Mouse (Mus musculus): ENCODE measurements around the gene Hist1h2ae.
A peak's percentile ranks its signal among the peaks of the same experiment; 100 is the strongest.
"Not testable (repeated sequence)": the region's sequence is repeated elsewhere in the genome, so short reads cannot be mapped to it uniquely, and the experiment has no call there.

Hist1h2ae gene

DNA sequence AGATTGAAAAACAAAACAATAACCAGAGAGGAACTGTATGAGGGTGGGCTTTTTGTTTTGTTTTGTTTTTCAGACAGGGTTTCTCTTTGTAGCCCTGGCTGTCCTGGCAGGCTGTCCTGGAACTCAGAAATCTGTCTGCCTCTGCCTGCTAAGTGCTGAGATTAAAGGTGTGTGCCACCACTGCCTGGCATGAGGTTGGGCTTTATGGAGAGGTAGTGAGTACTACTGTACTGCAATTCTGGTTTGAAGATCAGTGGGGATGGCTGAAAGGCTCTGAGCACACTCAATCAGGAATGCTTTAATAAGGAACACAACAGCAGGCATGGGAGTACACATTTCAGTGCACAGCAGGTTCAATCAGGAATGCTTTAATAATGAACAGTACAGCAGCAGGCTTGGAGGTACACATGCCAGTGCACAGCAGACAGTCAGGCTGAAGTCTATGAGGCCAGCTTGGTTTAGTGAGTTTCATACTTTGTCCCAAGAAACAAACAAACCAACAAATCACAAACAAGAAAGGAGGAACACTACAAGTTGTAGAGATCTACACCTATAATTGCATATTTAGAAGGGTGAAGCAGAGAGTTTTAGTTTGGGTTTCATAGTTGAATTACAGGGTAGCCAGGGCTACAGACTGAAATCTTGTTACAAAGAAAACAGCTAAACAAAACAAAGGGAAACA is 12.5 kb upstream of the Hist1h2ae start:
- DNase-seq (ENCODE audit: low read depth, low spot score): no peak

DNA sequence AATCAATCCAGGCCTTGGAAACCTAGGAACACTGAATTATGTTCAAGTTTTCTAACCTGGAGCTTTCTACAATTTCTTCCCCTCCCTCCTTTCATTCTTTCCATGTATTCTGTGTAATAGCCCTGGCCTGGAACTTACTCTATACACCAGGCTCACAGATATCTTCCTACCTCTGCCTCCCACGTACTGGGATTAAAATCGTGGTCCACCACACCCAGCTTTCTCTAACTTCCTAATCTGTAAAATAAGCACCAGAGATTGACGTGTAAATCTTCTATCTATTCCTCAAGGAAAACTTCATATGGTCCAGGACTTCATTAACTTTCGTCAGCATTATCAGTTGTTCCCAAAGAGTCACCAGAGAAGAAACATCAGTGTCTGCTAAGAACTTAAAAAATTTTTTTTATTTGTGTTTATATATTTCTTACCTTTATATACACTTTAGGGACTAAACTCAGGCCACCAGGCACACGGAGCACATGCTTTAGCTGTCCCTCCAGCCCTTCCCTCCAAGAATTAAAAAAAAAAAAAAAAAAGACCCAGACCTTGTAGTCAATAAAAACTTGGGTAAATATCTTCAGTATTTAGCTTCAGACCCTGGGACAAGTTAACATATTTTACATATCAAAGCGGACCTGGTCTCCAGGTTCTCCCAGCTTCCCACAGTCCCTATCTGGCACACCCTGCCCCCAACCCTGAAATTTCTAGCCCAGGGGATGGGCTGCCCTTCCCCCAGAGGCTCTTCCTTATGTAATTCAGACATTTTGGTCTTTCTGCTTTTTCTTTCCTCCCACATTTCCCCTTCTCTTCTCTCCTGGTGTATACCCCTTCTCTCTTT is 11.4 kb upstream of the Hist1h2ae start:
- DNase-seq (ENCODE audit: low read depth, low spot score): no peak

DNA sequence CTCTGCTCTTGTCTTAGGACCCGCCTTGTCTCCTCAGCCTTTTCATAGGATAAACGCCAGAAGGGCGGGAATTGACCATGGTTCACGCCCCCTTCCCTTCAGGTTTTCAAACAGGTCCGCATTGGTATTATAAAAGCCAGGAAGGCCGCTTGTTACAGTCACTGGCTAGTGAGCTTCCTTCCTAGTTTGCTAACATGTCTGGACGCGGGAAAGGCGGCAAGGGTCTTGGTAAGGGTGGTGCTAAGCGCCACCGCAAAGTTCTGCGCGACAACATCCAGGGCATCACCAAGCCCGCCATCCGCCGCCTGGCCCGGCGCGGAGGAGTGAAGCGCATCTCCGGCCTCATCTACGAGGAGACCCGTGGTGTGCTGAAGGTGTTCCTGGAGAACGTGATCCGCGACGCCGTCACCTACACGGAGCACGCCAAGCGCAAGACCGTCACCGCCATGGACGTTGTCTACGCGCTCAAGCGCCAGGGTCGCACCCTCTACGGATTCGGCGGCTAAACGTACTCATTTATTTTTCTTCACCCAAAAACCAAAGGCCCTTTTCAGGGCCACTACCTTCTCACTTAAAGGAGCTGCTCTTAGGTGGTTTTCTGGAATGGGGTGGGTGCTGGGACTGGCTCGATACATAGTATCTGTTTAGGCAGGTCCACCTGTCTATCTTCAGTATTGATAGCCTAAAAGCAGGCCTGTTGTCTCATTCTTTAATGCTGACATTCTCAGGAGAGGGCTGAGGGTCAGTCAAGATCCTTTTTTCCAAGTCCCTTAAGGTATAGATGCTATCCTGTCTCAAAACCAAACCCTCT is 10.6 kb upstream of the Hist1h2ae start, which contains the start of gene Hist1h4d:
TSS of gene Hist1h4d (plus strand) at position 191 of the 811 bp plus-strand sequence.
- DNase-seq (ENCODE audit: low read depth, low spot score): peak; percentile 93

DNA sequence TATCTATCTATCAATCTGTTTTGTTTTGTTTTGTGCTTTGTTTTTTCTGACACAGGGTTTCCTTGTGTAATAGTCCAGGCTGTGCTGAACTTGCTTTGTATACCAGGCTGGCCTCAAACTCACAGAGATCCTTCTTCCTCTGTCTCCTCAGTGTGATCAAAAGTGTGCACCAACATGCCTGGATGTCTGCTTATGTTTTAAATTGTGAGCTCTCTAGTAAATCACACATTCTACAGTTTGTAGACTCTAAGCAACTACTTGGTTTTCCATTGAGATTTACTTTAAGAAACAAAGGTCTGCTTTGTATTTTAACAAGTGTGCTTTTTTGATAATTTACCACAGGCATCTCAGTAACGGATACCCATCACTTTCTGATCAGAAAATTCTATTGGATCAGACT is 6.8 kb upstream of the Hist1h2ae start:
- no peak for DNase-seq (ENCODE audit: low read depth, low spot score)

DNA sequence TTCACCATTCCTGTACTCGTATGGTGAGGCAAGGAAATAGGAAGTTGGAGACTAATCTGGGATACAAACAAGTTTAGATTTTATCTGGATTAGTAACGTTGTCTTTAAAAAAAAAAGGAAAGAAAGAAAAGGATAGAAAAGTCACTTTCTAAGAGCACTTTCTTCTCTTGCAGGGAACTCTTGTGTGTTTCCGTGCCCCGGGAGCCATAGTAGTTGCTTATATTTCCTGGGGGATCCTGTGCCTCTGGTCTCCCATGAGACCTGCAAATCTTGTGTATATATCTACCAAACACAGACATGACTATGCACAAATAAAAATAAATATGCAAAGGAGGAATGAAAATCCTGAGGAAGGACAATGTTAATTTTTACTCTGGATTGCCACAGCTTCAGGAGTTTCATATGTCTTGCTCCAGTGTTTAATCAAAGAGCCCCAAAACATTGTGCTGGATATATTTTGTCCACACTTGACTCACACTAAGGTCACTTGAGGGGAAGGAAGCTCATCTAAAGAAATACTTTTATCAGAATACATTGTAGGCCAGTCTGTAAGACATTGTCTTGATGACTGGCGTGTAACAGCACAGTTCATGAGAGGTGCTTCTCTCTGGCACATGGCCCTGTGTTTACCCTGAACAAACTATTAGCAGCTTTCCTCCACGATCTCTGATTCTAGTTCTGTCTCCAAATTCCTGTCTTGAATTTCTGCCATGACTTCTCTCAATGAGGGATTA is 6.1 kb upstream of the Hist1h2ae start:
- DNase-seq (ENCODE audit: low read depth, low spot score): no peak

DNA sequence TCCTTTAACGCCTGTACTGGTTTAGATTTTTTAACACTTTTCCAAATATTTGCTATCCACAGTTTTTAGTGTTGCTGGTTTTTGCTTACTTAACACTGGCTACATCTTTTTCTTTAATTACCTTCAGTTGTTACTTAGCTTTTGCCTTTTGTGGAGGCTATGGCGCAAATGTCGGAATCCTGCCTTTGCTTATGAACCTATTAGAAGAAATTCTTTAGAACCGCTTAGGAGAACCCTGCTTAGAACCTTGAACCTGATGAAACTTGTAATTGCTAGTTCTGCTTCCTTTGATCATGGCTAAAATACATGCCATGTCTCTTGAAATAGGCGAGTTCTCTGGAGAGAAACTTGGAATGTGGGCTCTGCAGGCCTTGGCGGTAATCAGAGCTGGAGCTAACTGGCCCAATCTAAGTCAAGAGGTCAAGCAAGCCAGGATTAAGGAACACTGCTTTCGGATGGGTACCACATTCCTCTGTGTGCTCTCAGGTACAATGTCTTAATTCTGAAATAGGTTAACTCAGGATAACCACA is 5.4 kb upstream of the Hist1h2ae start:
- DNase-seq (ENCODE audit: low read depth, low spot score): no peak

DNA sequence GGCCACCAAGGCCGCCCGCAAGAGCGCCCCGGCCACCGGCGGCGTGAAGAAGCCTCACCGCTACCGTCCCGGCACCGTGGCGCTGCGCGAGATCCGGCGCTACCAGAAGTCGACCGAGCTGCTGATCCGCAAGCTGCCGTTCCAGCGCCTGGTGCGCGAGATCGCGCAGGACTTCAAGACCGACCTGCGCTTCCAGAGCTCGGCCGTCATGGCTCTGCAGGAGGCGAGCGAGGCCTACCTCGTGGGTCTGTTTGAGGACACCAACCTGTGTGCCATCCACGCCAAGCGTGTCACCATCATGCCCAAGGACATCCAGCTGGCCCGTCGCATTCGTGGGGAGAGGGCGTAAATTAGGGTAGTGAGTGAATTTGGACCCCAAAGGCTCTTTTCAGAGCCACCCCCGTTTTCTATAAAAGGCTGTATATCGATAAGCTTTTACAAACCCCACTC is 4.9 kb upstream of the Hist1h2ae start:
- DNase-seq (ENCODE audit: low read depth, low spot score): not testable (repeated sequence)

DNA sequence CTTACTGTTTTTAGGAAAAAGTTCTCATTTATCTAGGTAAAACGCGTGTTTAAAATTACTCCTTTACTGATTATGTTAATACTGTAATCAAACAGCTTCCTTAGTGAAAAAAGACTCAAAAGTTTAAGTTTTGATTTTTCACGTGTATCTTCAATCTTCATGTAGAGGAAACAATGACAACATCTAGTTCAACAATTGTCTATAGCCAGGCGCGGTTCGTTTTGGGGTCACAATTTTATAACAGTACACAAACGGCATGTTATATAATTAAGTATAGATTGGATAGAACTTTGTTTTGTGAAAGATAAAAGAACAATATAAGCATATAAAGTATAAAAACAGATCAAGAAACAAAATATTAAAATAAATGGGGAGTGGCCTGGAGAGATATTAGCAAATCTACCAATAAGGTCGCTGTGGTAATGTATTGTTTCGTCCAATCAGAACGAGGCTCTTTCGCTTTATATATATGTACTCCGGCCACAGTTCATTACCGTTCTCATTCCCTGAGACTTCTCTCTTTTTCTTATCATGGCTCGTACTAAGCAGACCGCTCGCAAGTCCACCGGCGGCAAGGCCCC is 4.3 kb upstream of the Hist1h2ae start, which contains the start of gene Hist1h3d:
TSS of gene Hist1h3d (plus strand) at position 493 of the 581 bp plus-strand sequence.
- peak; percentile 74 for DNase-seq (ENCODE audit: low read depth, low spot score)

DNA sequence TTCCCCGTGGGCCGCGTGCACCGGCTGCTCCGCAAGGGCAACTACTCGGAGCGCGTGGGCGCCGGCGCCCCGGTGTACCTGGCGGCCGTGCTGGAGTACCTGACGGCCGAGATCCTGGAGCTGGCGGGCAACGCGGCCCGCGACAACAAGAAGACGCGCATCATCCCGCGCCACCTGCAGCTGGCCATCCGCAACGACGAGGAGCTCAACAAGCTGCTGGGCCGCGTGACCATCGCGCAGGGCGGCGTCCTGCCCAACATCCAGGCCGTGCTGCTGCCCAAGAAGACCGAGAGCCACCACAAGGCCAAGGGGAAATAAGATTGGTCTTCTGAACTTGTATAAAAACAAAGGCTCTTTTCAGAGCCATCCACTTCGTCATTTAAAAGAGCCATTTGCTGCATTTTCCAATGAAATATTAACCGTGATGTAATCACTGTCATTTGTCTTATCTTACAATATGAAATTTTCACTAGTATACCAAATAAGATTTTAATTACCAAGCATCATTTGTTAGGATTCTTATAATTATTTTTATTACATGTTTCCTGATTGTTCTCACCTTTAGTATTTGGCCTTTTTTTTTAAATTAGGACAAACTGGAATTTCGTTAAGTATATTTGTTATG is 3.6 kb upstream of the Hist1h2ae start:
- DNase-seq (ENCODE audit: low read depth, low spot score): not testable (repeated sequence)

DNA sequence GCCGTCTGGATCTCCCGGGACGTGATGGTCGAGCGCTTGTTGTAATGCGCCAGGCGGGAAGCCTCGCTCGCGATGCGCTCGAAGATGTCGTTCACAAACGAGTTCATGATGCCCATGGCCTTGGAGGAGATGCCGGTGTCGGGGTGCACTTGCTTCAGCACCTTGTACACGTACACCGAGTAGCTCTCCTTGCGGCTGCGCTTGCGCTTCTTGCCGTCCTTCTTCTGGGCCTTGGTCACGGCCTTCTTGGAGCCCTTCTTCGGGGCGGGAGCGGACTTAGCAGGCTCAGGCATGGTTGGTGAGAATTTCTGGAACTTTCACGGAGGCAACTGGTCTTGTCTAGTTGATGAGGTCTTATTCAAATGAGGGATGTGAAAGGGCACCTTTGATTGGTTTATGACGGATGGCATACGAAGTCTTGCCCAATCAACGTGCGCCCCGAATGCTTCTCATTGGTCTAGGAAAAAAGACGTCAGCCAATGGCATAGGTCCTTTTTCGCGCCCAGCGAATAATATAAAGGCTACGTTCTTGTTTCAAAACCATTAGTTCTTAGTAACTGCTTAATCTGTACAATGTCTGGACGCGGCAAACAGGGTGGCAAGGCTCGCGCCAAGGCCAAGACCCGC is 3.0 kb upstream of the Hist1h2ae start, which contains the start of the genes Hist1h2bf and Hist1h2ad:
TSS of gene Hist1h2bf (minus strand) at position 299 of the 627 bp plus-strand sequence.
TSS of gene Hist1h2ad (plus strand) at position 484 of the 627 bp plus-strand sequence.
- DNase-seq (ENCODE audit: low read depth, low spot score): peak; percentile 95

DNA sequence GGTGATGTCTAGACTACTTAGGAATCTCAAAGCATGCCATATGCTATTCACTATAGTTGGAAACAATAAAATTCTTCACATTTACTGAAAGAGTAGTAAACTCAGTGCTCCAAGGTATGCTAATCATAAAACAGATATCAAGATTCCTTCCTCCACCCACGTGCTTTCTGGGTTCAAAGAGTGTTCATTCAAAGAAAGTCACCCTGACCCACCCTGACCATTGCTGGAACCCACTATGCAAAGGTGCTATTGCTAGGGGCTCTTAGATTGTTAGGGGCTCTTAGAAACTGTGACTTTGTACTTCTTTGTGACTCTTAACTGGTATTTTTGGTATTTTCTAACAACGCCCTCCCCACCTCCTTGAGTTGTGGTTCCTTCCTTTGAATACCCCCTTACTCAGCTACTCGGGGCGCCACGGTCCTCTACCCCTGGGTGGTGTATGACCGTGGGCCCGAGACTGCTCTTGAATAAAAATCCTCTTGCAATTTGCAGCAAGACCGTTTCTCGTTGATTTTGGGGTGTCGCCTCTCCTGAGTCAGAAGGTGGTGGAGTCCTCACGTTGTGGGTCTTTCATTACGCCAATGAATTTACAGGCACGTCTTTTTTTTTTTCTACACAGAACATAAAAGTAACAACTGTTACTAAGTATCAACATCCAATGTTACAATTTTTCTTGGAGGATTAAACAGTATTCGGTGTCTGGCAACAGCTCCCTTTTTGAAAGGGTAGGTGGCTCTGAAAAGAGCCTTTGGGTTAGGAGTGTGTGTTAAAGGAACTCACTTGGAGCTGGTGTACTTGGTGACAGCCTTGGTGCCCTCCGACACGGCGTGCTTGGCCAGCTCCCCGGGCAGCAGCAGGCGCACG is 2.2 kb upstream of the Hist1h2ae start:
- DNase-seq (ENCODE audit: low read depth, low spot score): not testable (repeated sequence)

DNA sequence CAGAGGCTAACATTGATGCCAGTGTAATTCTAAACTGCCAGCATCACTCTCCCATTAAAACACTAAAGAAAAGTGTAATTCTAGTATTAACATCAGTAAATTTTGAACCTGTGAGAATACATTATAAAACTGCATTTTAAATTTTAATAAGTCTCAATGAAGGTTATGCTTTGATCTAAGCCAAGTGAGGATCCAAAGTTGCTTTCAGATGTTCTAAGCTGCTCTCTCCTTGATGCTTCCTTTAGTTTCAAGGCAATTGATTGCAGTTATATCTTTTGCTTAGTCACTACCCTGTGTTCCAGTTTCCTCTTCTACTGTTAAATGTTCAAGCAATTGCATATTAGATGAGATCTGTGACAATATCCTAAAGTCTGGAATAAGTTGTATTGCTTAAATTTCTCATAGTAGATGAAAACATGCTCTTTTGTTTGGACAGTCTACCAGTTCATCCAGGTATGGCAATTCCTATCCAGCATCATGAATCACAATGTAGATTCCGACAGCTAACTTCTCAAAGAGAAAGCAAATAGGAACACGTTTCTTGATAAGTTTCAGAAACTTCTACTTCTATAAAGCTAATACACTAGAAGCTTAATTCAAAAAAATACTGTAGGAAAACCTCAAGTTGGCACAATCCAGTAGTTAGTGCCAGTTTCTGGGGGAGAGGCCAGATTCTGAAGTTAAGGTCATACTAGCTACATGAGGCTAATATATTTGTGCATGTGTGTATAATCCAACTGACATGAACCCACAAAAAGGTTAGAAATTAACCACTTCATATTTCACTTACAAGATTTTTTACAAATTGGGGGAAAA is 1.4 kb upstream of the Hist1h2ae start:
- DNase-seq (ENCODE audit: low read depth, low spot score): no peak

DNA sequence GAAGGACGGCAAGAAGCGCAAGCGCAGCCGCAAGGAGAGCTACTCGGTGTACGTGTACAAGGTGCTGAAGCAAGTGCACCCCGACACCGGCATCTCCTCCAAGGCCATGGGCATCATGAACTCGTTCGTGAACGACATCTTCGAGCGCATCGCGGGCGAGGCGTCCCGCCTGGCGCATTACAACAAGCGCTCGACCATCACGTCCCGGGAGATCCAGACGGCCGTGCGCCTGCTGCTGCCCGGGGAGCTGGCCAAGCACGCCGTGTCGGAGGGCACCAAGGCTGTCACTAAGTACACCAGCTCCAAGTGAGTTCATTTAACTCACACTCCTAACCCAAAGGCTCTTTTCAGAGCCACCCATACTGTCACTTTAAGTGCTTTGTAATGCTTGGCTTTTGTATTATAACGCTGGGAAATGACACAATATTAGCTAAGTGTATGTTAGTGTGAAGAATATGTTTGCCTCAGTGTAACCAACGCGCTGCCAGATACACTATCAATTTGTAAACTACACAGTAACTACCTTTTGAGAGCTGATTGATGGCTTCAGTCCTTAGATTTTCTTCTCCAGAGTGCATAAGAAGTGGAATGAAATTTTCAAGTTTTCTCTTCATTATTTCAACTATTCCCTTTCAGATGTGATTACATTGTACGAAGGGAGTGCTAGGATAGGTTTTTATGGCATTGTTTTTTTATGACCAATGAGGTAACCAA is 641 bp upstream of the Hist1h2ae start:
- not testable (repeated sequence) for DNase-seq (ENCODE audit: low read depth, low spot score)

DNA sequence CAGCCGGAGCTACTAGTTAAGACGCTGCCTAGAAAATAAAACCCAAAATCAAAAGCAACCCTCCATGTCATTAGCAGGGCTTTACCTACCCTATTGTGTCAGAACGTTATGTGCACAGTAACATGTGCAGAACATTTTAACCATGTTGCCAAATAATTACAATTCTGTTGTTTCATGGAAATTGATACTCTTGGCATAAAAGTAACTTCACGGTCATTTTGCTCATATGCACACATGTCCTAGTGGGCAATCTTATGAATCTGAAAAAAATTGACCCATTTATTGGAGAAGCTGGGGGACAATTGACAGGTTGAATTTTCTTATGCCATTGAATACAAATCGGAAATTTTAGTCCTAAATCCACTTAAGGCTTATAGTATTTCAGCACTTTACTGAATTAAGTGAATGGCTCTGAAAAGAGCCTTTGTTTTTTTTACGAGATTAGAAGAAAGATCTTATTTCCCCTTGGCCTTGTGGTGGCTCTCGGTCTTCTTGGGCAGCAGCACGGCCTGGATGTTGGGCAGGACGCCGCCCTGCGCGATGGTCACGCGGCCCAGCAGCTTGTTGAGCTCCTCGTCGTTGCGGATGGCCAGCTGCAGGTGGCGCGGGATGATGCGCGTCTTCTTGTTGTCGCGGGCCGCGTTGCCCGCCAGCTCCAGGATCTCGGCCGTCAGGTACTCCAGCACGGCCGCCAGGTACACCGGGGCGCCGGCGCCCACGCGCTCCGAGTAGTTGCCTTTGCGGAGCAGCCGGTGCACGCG is 579 bp downstream of the Hist1h2ae start:
- DNase-seq (ENCODE audit: low read depth, low spot score): not testable (repeated sequence)

DNA sequence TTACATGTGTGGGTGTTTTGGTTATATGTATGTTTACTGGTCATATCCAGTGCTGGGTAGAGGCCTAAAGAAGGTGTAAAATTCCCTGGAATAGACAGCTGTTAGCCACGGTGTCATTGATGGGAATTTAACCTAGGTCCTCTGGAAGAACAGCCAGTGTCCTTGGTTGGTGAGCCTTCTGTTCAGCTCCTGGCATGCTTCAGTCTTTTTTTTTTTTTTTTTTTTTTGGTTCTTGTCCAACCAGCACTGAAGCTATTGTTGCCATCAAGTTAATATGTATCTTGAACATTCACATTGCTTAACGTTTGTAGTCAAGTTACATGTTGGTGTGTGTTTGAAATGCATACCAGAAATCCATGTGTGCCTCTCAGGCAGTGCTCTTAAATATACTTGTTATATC is 6.5 kb downstream of the Hist1h2ae start:
- DNase-seq (ENCODE audit: low read depth, low spot score): no peak

All from CD4-positive, CD25-positive, alpha-beta regulatory T cell, adult 2 months (primary cell).